Mouse (Mus musculus) layer of hippocampus, postnatal 25 days (tissue): ENCODE data around the gene Tspan3. TPM values are rescaled to one million over a fixed set of nuclear protein-coding genes. Genes with fewer than 3 reads are reported as not detected.

Experiments used
- DNase-seq, 2 experiments: peaks; one replicate each; pipeline ENCODE4 v3.0.0; 2022; ENCODE audit warnings: mixed read lengths in 2 of 2, low spot score in 1 of 2; ENCODE audit errors: extremely low spot score in 1 of 2
- total RNA-seq, 2 experiments: library from RNA; stranded (reverse); gene quantifications; 2 replicates each; pipeline ENCODE4 v1.2.3; 2021

Gene Tspan3
- total RNA-seq, 2 experiments from 2014 or later, result 350 to 378 TPM

GRCm38 (mm10) chr9:56119651-56120050 is 45.6 kb downstream of the Tspan3 start:
- no peak for DNase-seq

- DNase-seq, result peak; percentile 64 to 70
These were observed 46.7 kb downstream of the Tspan3 start for GRCm38 (mm10) chr9:56118582-56118981.

DNA sequence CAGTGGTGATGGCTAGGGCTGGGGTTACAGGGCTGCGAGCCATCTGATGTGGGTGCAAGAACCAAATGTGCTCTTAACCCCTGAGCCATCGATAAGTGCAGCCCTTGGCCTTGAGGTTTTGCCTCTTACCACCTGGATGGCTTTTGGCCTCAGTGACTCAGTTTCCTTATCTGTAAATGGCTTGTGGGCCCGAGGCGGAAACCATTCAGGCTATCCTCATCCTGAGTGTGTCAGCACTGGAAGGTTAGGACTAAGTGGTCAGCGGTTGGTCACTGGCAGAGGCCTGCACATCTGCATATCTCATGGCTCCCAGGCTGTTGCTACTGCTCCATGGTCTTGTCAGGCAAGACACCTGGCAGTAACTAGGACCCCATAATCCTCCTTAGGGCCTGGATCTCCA is 47.2 kb downstream of the Tspan3 start:
- DNase-seq, result no peak

- DNase-seq, result no peak
These were observed 57.1 kb downstream of the Tspan3 start for GRCm38 (mm10) chr9:56108174-56108573.

DNA sequence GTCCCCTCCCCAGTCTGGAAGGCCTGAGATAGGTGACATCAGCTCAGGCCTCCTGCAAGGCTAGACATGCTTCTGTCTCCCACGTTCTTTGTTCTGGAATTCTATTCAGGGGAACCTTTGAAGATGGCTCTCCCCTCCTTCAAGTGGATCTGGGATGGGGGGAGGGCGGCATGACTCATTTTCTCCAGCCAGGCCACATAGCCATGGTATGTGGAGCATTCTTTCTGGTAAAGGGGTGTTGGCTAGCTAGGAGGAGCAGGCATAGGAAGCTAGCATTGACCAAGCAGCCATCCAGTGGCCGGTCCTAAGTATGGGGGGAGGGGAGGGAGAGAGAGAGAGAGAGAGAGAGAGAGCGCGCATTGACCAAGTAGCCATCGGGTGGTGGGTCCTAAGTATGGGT is 57.8 kb downstream of the Tspan3 start:
- no peak for DNase-seq

GRCm38 (mm10) chr9:56106274-56107072 is 58.8 kb downstream of the Tspan3 start:
- DNase-seq, result no peak

DNA sequence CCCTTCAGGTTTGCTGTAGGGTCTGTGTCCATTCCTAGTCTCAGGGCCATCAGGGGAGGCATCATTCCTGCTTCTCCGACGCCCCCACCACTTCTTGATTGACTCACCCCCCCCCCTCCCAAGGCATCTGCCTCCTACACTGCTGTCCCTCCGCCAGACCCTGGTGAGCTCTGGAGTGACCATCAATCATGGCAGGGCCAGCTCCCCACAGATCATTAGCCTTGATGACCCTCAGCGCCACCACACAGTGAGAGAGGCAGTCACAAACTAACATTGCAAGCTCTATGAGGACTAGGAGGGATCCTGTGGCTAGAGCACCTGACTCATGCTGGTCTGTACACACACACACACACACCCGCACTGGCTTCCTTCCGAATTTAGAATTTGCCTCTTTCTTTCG is 60.4 kb downstream of the Tspan3 start:
- no peak for DNase-seq

- no peak for DNase-seq
These were observed 64.3 kb downstream of the Tspan3 start for GRCm38 (mm10) chr9:56101022-56101421.

DNA sequence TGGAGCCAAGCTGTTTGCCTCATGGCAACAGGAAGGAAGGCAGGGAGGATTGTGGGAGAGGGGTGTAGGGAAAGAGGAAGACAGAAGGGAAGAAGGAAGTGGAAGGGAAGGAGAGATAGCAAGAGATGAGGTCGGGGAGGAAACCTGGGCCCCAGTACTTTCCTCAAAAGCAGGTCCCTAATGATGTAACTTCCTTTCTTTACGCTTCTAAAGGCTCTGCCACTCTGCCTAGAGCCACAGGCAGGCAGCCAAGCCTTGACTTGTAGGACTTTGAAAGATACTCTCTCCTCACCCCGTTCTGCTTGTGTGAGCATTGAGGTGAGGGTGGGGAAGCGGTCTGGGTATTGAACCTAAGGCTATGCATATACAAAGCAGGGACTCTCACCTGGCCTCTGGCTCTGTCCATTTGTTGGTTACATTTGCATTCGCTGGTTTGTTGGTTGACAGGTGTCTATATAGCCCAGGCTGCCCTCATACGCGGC is 65.2 kb downstream of the Tspan3 start:
- DNase-seq, result no peak

GRCm38 (mm10) chr9:56097584-56098298 is 67.5 kb downstream of the Tspan3 start:
- no peak for DNase-seq

DNA sequence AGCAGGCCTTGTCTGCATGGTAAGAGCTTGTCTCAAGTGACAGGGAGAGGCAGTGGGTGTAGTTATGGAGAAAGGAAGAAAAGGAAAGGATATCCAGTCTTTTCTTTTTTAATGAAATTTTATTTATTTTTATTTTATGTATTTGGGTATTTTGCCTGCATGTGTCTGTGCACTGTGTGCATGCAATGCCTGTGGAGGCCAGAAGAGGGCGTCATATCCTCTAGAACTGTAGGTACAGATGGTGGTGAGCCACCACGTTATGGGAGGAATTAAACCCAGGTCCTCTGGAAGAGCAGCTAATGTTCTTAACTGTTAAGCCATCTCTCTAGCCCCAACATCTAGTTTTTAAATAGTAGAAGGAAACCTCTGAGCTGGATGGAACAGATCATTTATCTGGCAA is 73.2 kb downstream of the Tspan3 start:
- no peak for DNase-seq

DNA sequence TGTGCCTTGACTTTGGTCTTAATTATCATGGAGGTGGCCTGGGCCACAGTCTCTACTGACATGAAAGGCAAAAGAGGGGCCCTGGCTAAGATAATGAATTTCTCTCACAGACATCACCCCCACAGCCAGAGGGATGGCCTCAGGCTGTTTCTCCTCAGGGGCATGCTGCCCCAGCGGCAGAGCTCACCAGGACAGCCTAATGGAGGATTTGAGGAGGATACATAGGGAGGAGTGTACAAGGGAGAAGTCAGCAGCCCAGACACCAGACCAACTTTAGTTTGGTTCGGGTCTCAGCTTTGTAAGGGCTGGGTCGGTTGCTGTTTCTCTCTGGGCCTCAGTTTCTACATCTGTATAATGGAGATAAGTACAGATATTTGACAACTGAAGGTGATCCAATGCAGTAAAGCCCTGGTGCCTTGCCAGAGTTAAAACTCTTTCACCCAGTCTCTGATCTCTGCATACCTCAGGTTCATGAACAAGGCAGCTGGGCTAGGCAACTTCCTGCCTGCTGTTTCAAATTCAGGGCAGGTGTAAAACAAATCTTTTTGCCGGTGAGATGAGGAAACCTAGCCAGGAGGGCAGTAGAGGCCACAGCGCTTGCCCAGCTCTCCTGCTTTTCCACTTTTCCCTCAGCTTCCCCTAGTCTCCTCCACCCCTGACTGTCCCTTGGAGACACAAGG is 74.6 kb downstream of the Tspan3 start:
- DNase-seq, result no peak

DNA sequence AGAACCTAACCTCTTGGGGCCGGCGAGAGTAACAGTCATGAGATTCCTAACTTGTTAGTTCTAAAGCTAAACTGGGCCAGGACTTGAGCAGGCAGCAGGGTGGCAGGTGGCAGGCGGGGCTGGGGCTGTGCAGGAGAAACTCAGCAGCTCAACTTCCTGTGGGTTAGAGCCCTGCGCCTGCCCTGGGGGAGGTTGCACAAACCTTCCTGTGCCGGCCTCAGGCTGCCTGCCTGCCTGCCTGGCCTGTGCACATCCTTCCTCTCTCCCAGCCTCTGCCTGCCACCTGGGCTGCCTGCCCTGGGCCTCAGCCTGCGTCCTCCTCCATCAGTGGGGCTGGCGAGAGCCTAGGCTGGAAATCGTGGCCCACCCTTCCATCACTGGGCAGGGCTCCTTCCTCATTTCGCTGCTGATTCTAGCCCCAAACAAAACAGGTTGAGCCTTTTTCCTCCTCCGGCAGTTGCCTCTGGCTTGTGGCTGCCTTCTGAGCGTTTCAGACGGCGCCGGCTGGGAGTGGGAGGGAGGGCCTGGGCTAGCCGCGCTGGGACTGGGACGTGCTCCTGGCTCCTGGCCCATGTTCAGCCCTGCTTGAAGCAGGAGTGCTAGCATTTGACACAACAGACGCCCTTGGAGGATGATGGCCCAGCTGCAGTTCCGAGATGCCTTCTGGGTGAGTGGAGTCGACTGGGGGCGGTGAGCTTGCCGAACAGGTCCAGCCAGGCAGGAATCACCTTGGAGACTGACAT is 75.3 kb downstream of the Tspan3 start, which contains the start of gene Pstpip1:
Gene Pstpip1 (plus strand): TSS at position 185 of the 743 bp plus-strand sequence.
- peak; percentile 41 to 48 for DNase-seq

DNA sequence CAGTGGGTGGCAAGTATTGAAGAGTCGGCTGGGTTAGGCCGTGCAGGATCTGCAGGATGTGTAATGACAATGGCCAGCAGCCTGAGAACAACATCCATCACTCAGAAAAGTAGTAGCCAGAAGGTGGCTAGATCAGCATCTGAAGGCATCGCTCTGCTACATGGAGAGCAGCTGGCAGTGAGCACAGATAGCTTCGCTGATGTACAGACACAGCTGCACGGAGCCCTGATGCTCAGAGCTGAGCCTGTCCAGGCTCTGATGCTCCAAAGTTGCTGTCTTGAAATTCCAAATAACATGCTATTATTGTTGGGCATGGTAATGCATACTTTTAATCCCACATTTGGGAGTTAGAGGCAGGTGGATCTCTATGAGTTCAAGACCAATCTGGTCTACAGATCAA is 78.8 kb downstream of the Tspan3 start:
- no peak for DNase-seq

Other genes with a start within 250 kb of the Tspan3 start
- gene Scaper, start 227.4 kb downstream of the Tspan3 start, total RNA-seq, result 10 to 100 TPM; 26.1 to 30.7 TPM
- not detected for gene 4930563M21Rik, start 154.9 kb downstream of the Tspan3 start, total RNA-seq
- gene Rcn2, start 123.6 kb downstream of the Tspan3 start, total RNA-seq, result 100 to 1,000 TPM in 1 of 2 experiments, 10 to 100 TPM in 1; 96.4 to 106 TPM
- 1 to 10 TPM; 2.8 to 4.2 TPM for gene Pstpip1, start 75.5 kb downstream of the Tspan3 start, total RNA-seq